Mouse (Mus musculus) brain, embryonic 14.5 days (tissue): ENCODE data around the gene Slc51b.

Experiments used
- CTCF ChIP-seq: fragments of 200-500 bp; IDR thresholded peaks from 2 replicates; pipeline ENCODE4 v1.5.1; 2012; ENCODE audit warnings: inconsistent platforms, mild to moderate bottlenecking, moderate library complexity, borderline replicate concordance; ENCODE audit not compliant: insufficient read depth, insufficient read length; ENCODE audit errors: extremely low read depth
- POLR2A ChIP-seq: fragments of 200-500 bp; IDR thresholded peaks from 2 replicates; pipeline ENCODE4 v1.6.1; 2012; ENCODE audit warnings: mild to moderate bottlenecking, inconsistent platforms, borderline replicate concordance; ENCODE audit not compliant: poor library complexity, insufficient read depth, insufficient read length, severe bottlenecking; ENCODE audit errors: extremely low read depth

GRCm38 (mm10) chr9:65374468-65375162 lies 48.1 kb downstream of the Slc51b start:
- TF ChIP-seq CTCF (no peak), POLR2A (no peak)
